Mouse (Mus musculus) gonadal fat pad, adult 2 months (tissue): ENCODE measurements at regions not wholly inside any gene's neighbourhood (a gene's known extent, or its start where the extent isn't known, plus 50 kb on each side); places are given as distances from the start of the nearest gene placed in this dataset.
"Not testable (repeated sequence)": the region's sequence is repeated elsewhere in the genome, so short reads cannot be mapped to it uniquely, and the experiment has no call there.

Experiments
- DNase-seq: peaks from one replicate; pipeline ENCODE4 v3.0.0-alpha.2; 2012; ENCODE audit warnings: low read depth

- not testable (repeated sequence) for DNase-seq
Observed at GRCm38 (mm10) chr12:80055894-80056293, 56.9 kb downstream of the Zfp36l1 start.

- no peak for DNase-seq
Observed at GRCm38 (mm10) chr12:80055394-80055793, 57.4 kb downstream of the Zfp36l1 start.

GRCm38 (mm10) chr12:80054655-80055037, 58.2 kb downstream of the Zfp36l1 start:
- no peak for DNase-seq

GRCm38 (mm10) chr12:80053902-80054654, 58.7 kb downstream of the Zfp36l1 start:
- no peak for DNase-seq

GRCm38 (mm10) chr12:80048215-80048979, 64.4 kb downstream of the Zfp36l1 start:
- no peak for DNase-seq

- peak; percentile 42 for DNase-seq
Observed at GRCm38 (mm10) chr12:80046625-80047303, 66.0 kb downstream of the Zfp36l1 start.

- no peak for DNase-seq
Observed at GRCm38 (mm10) chr12:80041510-80042324, 71.1 kb downstream of the Zfp36l1 start.

GRCm38 (mm10) chr12:80041012-80041411, 71.8 kb downstream of the Zfp36l1 start:
- no peak for DNase-seq

- DNase-seq, result peak; percentile 76
Observed at GRCm38 (mm10) chr12:80040233-80040632, 72.6 kb downstream of the Zfp36l1 start.

- DNase-seq, result no peak
Observed at GRCm38 (mm10) chr12:80039150-80039549, 73.7 kb downstream of the Zfp36l1 start.

- DNase-seq, result no peak
Observed at GRCm38 (mm10) chr12:80035500-80036271, 77.1 kb downstream of the Zfp36l1 start.

- no peak for DNase-seq
Observed at GRCm38 (mm10) chr12:80034963-80035411, 77.8 kb downstream of the Zfp36l1 start.

GRCm38 (mm10) chr12:80034100-80034499, 78.7 kb downstream of the Zfp36l1 start:
- DNase-seq, result no peak

GRCm38 (mm10) chr12:80032520-80032919, 80.3 kb downstream of the Zfp36l1 start:
- DNase-seq, result no peak

- DNase-seq, result no peak
Observed at GRCm38 (mm10) chr12:80028301-80028700, 84.5 kb downstream of the Zfp36l1 start.

GRCm38 (mm10) chr12:80023107-80024078, 89.4 kb downstream of the Zfp36l1 start:
- DNase-seq, result no peak

- DNase-seq, result no peak
Observed at GRCm38 (mm10) chr12:80022181-80023106, 90.4 kb downstream of the Zfp36l1 start.

- DNase-seq, result no peak
Observed at GRCm38 (mm10) chr12:80021030-80021473, 91.8 kb downstream of the Zfp36l1 start.
